Mouse (Mus musculus): ENCODE data around the gene Prdm1.

Gene Prdm1

GRCm38 (mm10) chr10:44456757-44457595 is 71.3 kb downstream of the Prdm1 start:
- DNase-seq (ENCODE audit: low spot score in 2 of 2): no peak

- no peak for DNase-seq (ENCODE audit: low spot score in 2 of 2)
These were observed 73.5 kb downstream of the Prdm1 start for GRCm38 (mm10) chr10:44454753-44455152.

GRCm38 (mm10) chr10:44454111-44454510 is 74.2 kb downstream of the Prdm1 start:
- DNase-seq (ENCODE audit: low spot score in 2 of 2): no peak

- no peak for DNase-seq (ENCODE audit: low spot score in 2 of 2)
These were observed 77.5 kb downstream of the Prdm1 start for GRCm38 (mm10) chr10:44450835-44451234.

- no peak for DNase-seq (ENCODE audit: low spot score in 2 of 2)
These were observed 78.2 kb downstream of the Prdm1 start for GRCm38 (mm10) chr10:44450108-44450507.

GRCm38 (mm10) chr10:44449666-44450065 is 78.6 kb downstream of the Prdm1 start:
- no peak for DNase-seq (ENCODE audit: low spot score in 2 of 2)

GRCm38 (mm10) chr10:44448165-44448564 is 80.1 kb downstream of the Prdm1 start:
- no peak for DNase-seq (ENCODE audit: low spot score in 2 of 2)

GRCm38 (mm10) chr10:44447406-44448139 is 80.7 kb downstream of the Prdm1 start:
- DNase-seq (ENCODE audit: low spot score in 2 of 2): no peak

- no peak for DNase-seq (ENCODE audit: low spot score in 2 of 2)
These were observed 81.3 kb downstream of the Prdm1 start for GRCm38 (mm10) chr10:44447001-44447400.

- no peak for DNase-seq (ENCODE audit: low spot score in 2 of 2)
These were observed 83.9 kb downstream of the Prdm1 start for GRCm38 (mm10) chr10:44444415-44444814.

GRCm38 (mm10) chr10:44443696-44444095 is 84.6 kb downstream of the Prdm1 start:
- DNase-seq (ENCODE audit: low spot score in 2 of 2): no peak

- DNase-seq (ENCODE audit: low spot score in 2 of 2): no peak
These were observed 88.6 kb downstream of the Prdm1 start for GRCm38 (mm10) chr10:44439732-44440131.

GRCm38 (mm10) chr10:44437614-44438013 is 90.7 kb downstream of the Prdm1 start:
- DNase-seq (ENCODE audit: low spot score in 2 of 2): no peak

GRCm38 (mm10) chr10:44435956-44436355 is 92.3 kb downstream of the Prdm1 start:
- no peak for DNase-seq (ENCODE audit: low spot score in 2 of 2)

GRCm38 (mm10) chr10:44434702-44435181 is 93.6 kb downstream of the Prdm1 start:
- DNase-seq (ENCODE audit: low spot score in 2 of 2): peak; percentile 63 to 66

- no peak for DNase-seq (ENCODE audit: low spot score in 2 of 2)
These were observed 96.1 kb downstream of the Prdm1 start for GRCm38 (mm10) chr10:44432235-44432634.

- DNase-seq (ENCODE audit: low spot score in 2 of 2): no peak
These were observed 96.6 kb downstream of the Prdm1 start for GRCm38 (mm10) chr10:44431689-44432088.

- DNase-seq (ENCODE audit: low spot score in 2 of 2): no peak
These were observed 99.0 kb downstream of the Prdm1 start for GRCm38 (mm10) chr10:44429177-44429888.

GRCm38 (mm10) chr10:44427891-44428361 is 100.4 kb downstream of the Prdm1 start:
- DNase-seq (ENCODE audit: low spot score in 2 of 2): no peak

- DNase-seq (ENCODE audit: low spot score in 2 of 2): no peak
These were observed 100.9 kb downstream of the Prdm1 start for GRCm38 (mm10) chr10:44427426-44427825.

GRCm38 (mm10) chr10:44425013-44425412 is 103.3 kb downstream of the Prdm1 start:
- DNase-seq (ENCODE audit: low spot score in 2 of 2): no peak

GRCm38 (mm10) chr10:44421896-44422295 is 106.4 kb downstream of the Prdm1 start:
- DNase-seq (ENCODE audit: low spot score in 2 of 2): no peak

Data from right cerebral cortex, adult 2 months (tissue).